Mouse (Mus musculus) heart, embryonic 10.5 days (tissue): Measurements from ENCODE around the gene Pld5. TPM values are rescaled to one million over a fixed set of nuclear protein-coding genes. Genes with fewer than 3 reads are reported as not detected.

ENCODE experiments used
- DNase-seq: peaks from one replicate; pipeline ENCODE4 v3.0.0-alpha.2; 2017; ENCODE audit warnings: low spot score
- H3K27ac ChIP-seq: fragments of 300-500 bp; sonication (generic); 2 replicates; pipeline ENCODE4 v1.5.1; 2016; ENCODE audit warnings: mild to moderate bottlenecking
- H3K27me3 ChIP-seq: fragments of 300-500 bp; sonication (generic); 2 replicates; pipeline ENCODE4 v1.6.1; 2016; ENCODE audit warnings: mild to moderate bottlenecking; ENCODE audit not compliant: poor library complexity, insufficient read depth, severe bottlenecking
- H3K36me3 ChIP-seq: fragments of 300-500 bp; sonication (generic); 2 replicates; pipeline ENCODE4 v1.6.1; 2016; ENCODE audit warnings: mild to moderate bottlenecking, moderate library complexity
- H3K4me1 ChIP-seq: fragments of 300-500 bp; sonication (generic); 2 replicates; pipeline ENCODE4 v1.6.1; 2016; ENCODE audit warnings: mild to moderate bottlenecking
- H3K4me3 ChIP-seq: fragments of 300-500 bp; sonication (generic); 2 replicates; pipeline ENCODE4 v1.5.1; 2016; ENCODE audit warnings: mild to moderate bottlenecking, moderate library complexity
- H3K9me3 ChIP-seq: fragments of 300-500 bp; sonication (generic); 2 replicates; pipeline ENCODE4 v1.6.1; 2016; ENCODE audit warnings: mild to moderate bottlenecking, moderate library complexity
- WGBS: fragments of 180-500 bp; shearing (Covaris S2); methylation state at CpG from one replicate; pipeline ENCODE4 v1.1.7; 2016; 5-methylcytosine and 5-hydroxymethylcytosine counted together
- polyA plus RNA-seq: library from polyadenylated mRNA; unstranded; fragments of >200 nt; fragmentation: Nextera tagmentation; extraction: Ambion mirVana; gene quantifications from 2 replicates; pipeline ENCODE4 v1.2.1, GENCODE M21; 2016

The Pld5 gene
- polyA plus RNA-seq = 0.09 and 0.31 TPM in 2 replicates

- no peaks in the 10 kb centered on the region for H3K36me3 ChIP-seq
- peak within 1 kb of the TSS; percentile 79 for H3K27ac ChIP-seq
- WGBS = under 1% methylated on average over 86 of the region's 86 CpGs
- H3K27me3 ChIP-seq = peaks cover 44% of the 10 kb centered on the region
- DNase-seq = peak; percentile 80
- H3K4me1 ChIP-seq = peaks cover 15% of the 10 kb centered on the region; the same call in 1 of the 2 replicates
- H3K4me3 ChIP-seq = peak within 1 kb of the TSS; percentile 79
- no peaks in the 10 kb centered on the region for H3K9me3 ChIP-seq
Measured at GRCm38 (mm10) chr1:176274667-176275610, at the start of gene Pld5. Gene Pld5 (minus strand): TSS chr1:176275312.

- WGBS = 86% methylated on average over 2 of the region's 2 CpGs
- no peaks in the 10 kb centered on the region for H3K4me1 ChIP-seq
- no peak overlapping the region for H3K27ac ChIP-seq
- no peaks in the 10 kb centered on the region for H3K27me3 ChIP-seq
- H3K36me3 ChIP-seq = no peaks in the 10 kb centered on the region
- no peak overlapping the region for H3K4me3 ChIP-seq
- H3K9me3 ChIP-seq = no peaks in the 10 kb centered on the region
- no peak for DNase-seq
Measured at GRCm38 (mm10) chr1:176315063-176315462, 40.0 kb upstream of the Pld5 start.

- Histone ChIP-seq H3K27me3 (no peaks in the 10 kb centered on the region), H3K9me3 (no peaks in the 10 kb centered on the region), H3K27ac (no peak overlapping the region), H3K36me3 (no peaks in the 10 kb centered on the region), H3K4me3 (no peak overlapping the region), H3K4me1 (no peaks in the 10 kb centered on the region)
- no peak for DNase-seq
- 79% methylated on average over 3 of the region's 3 CpGs for WGBS
Measured at GRCm38 (mm10) chr1:176310174-176310573, 35.1 kb upstream of the Pld5 start.

GRCm38 (mm10) chr1:176289396-176289795, 14.3 kb upstream of the Pld5 start:
- no peak overlapping the region for H3K4me3 ChIP-seq
- no peak overlapping the region for H3K27ac ChIP-seq
- H3K27me3 ChIP-seq = no peaks in the 10 kb centered on the region
- H3K36me3 ChIP-seq = no peaks in the 10 kb centered on the region
- no peak for DNase-seq
- WGBS = 86% methylated on average over 5 of the region's 5 CpGs
- no peaks in the 10 kb centered on the region for H3K4me1 ChIP-seq
- no peaks in the 10 kb centered on the region for H3K9me3 ChIP-seq

GRCm38 (mm10) chr1:176275611-176275980, 484 bp upstream of the Pld5 start:
- 0 out of 2 replicates have a peak overlapping the region, but pooled peaks have one; percentile 79 for H3K27ac ChIP-seq
- WGBS = 14% methylated on average over 11 of the region's 11 CpGs

GRCm38 (mm10) chr1:176248717-176249030, 26.4 kb downstream of the Pld5 start:
- no peaks in the 10 kb centered on the region for H3K4me1 ChIP-seq
- no peak for DNase-seq
- H3K27me3 ChIP-seq = no peaks in the 10 kb centered on the region
- 76% methylated on average over 5 of the region's 5 CpGs for WGBS
- no peaks in the 10 kb centered on the region for H3K36me3 ChIP-seq
- no peak overlapping the region for H3K27ac ChIP-seq
- H3K9me3 ChIP-seq = no peaks in the 10 kb centered on the region
- no peak overlapping the region for H3K4me3 ChIP-seq

More at GRCm38 (mm10) chr1:176275611-176275980, 484 bp upstream of the Pld5 start:
- Histone ChIP-seq H3K4me3 (peak overlapping the region; percentile 79), H3K27me3 (peaks cover 44% of the 10 kb centered on the region), H3K9me3 (no peaks in the 10 kb centered on the region), H3K36me3 (no peaks in the 10 kb centered on the region), H3K4me1 (peaks cover 15% of the 10 kb centered on the region; the same call in 1 of the 2 replicates)
- no peak for DNase-seq

- Histone ChIP-seq H3K4me1 (no peaks in the 10 kb centered on the region), H3K27ac (no peak overlapping the region), H3K27me3 (no peaks in the 10 kb centered on the region), H3K36me3 (no peaks in the 10 kb centered on the region), H3K9me3 (no peaks in the 10 kb centered on the region), H3K4me3 (no peak overlapping the region)
- WGBS = 85% methylated on average over 9 of the region's 9 CpGs
- DNase-seq = no peak
Measured at GRCm38 (mm10) chr1:176247885-176248716, 27.0 kb downstream of the Pld5 start.

GRCm38 (mm10) chr1:176239199-176239598, 35.9 kb downstream of the Pld5 start:
- Histone ChIP-seq H3K4me1 (no peaks in the 10 kb centered on the region), H3K9me3 (no peaks in the 10 kb centered on the region), H3K27me3 (no peaks in the 10 kb centered on the region), H3K4me3 (no peak overlapping the region), H3K36me3 (no peaks in the 10 kb centered on the region), H3K27ac (no peak overlapping the region)
- WGBS = 79% methylated on average over 2 of the region's 2 CpGs
- no peak for DNase-seq

GRCm38 (mm10) chr1:176223794-176224193, 51.3 kb downstream of the Pld5 start:
- no peaks in the 10 kb centered on the region for H3K9me3 ChIP-seq
- 83% methylated on average over 10 of the region's 10 CpGs for WGBS
- no peaks in the 10 kb centered on the region for H3K27me3 ChIP-seq
- DNase-seq = no peak
- H3K27ac ChIP-seq = no peak overlapping the region
- no peaks in the 10 kb centered on the region for H3K36me3 ChIP-seq
- H3K4me1 ChIP-seq = no peaks in the 10 kb centered on the region
- no peak overlapping the region for H3K4me3 ChIP-seq

- no peaks in the 10 kb centered on the region for H3K4me1 ChIP-seq
- DNase-seq = no peak
- WGBS = 6% methylated on average over 12 of the region's 12 CpGs
- no peak overlapping the region for H3K4me3 ChIP-seq
- no peaks in the 10 kb centered on the region for H3K27me3 ChIP-seq
- no peaks in the 10 kb centered on the region for H3K9me3 ChIP-seq
- H3K36me3 ChIP-seq = no peaks in the 10 kb centered on the region
- H3K27ac ChIP-seq = no peak overlapping the region
Measured at GRCm38 (mm10) chr1:176223196-176223595, 51.9 kb downstream of the Pld5 start.

- WGBS = 84% methylated on average over 5 of the region's 5 CpGs
- H3K27me3 ChIP-seq = 0 out of 2 replicates have a peak, but pooled peaks cover 8% of the 10 kb centered on the region
- H3K9me3 ChIP-seq = no peaks in the 10 kb centered on the region
- DNase-seq = no peak
- peaks cover 7% of the 10 kb centered on the region for H3K4me1 ChIP-seq
- H3K36me3 ChIP-seq = no peaks in the 10 kb centered on the region
- H3K4me3 ChIP-seq = no peak overlapping the region
- no peak overlapping the region for H3K27ac ChIP-seq
Measured at GRCm38 (mm10) chr1:176218217-176218616, 56.9 kb downstream of the Pld5 start.

GRCm38 (mm10) chr1:176213645-176214221, 61.4 kb downstream of the Pld5 start:
- Histone ChIP-seq H3K4me1 (peaks cover 7% of the 10 kb centered on the region), H3K27me3 (0 out of 2 replicates have a peak, but pooled peaks cover 8% of the 10 kb centered on the region), H3K4me3 (peak overlapping the region; percentile 22; the same call in 1 of the 2 replicates), H3K27ac (no peak overlapping the region), H3K36me3 (no peaks in the 10 kb centered on the region), H3K9me3 (no peaks in the 10 kb centered on the region)
- WGBS = 53% methylated on average over 17 of the region's 17 CpGs
- no peak for DNase-seq
